Mouse (Mus musculus) liver, postnatal 0 days (tissue): ENCODE results near the gene Plcg1.

Source experiments
- CTCF ChIP-seq: sonication (generic); IDR thresholded peaks from 2 replicates; pipeline ENCODE4 v1.5.1; 2016; ENCODE audit warnings: antibody characterized with exemption, low read depth
- EP300 ChIP-seq: IDR thresholded peaks from 2 replicates; pipeline ENCODE4 v1.6.1; 2016; ENCODE audit warnings: antibody characterized with exemption, low read depth, mild to moderate bottlenecking

- TF ChIP-seq CTCF (no peak), EP300 (no peak)
These were observed 5.4 kb downstream of the Plcg1 start for GRCm38 (mm10) chr2:160736466-160736865.
